Mouse (Mus musculus): ENCODE data around the gene Tfam. TPM values are rescaled to one million over a fixed set of nuclear protein-coding genes. Genes with fewer than 3 reads are reported as not detected.

Tfam gene
- polyA plus RNA-seq, 1 experiment: 33.5 TPM

GRCm38 (mm10) chr10:71197036-71197785 lies 40.9 kb downstream of the Tfam start:
- no peak overlapping the region for H3K27ac ChIP-seq (ENCODE audit: insufficient read depth, low read depth, low read length)
- H3K4me3 ChIP-seq (ENCODE audit: insufficient read depth, low read length): no peak overlapping the region
- TF ChIP-seq POLR2A (IDR thresholded peaks at IDR 0.05; ENCODE audit: borderline replicate concordance, low read depth, low read length): no peak
- no peak for TF ChIP-seq CTCF (IDR thresholded peaks at IDR 0.05; ENCODE audit: low read depth, low read length)
- H3K4me1 ChIP-seq (ENCODE audit: control insufficient read depth, insufficient read depth, low read length): no peaks in the 10 kb centered on the region

- TF ChIP-seq CTCF (IDR thresholded peaks at IDR 0.05; ENCODE audit: low read depth, low read length): no peak
- TF ChIP-seq POLR2A (IDR thresholded peaks at IDR 0.05; ENCODE audit: borderline replicate concordance, low read depth, low read length): no peak
- H3K27ac ChIP-seq (ENCODE audit: insufficient read depth, low read depth, low read length): no peak overlapping the region
- H3K4me1 ChIP-seq (ENCODE audit: control insufficient read depth, insufficient read depth, low read length): no peaks in the 10 kb centered on the region
- no peak overlapping the region for H3K4me3 ChIP-seq (ENCODE audit: insufficient read depth, low read length)
Measured at GRCm38 (mm10) chr10:71195501-71195900, 42.6 kb downstream of the Tfam start.

- no peak for TF ChIP-seq CTCF (IDR thresholded peaks at IDR 0.05; ENCODE audit: low read depth, low read length)
- no peak for TF ChIP-seq POLR2A (IDR thresholded peaks at IDR 0.05; ENCODE audit: borderline replicate concordance, low read depth, low read length)
- Histone ChIP-seq H3K4me1 (ENCODE audit: control insufficient read depth, insufficient read depth, low read length) (no peaks in the 10 kb centered on the region), H3K4me3 (ENCODE audit: insufficient read depth, low read length) (no peak overlapping the region), H3K27ac (ENCODE audit: insufficient read depth, low read depth, low read length) (no peak overlapping the region)
Measured at GRCm38 (mm10) chr10:71194713-71195112, 43.4 kb downstream of the Tfam start.

- TF ChIP-seq POLR2A (IDR thresholded peaks at IDR 0.05; ENCODE audit: borderline replicate concordance, low read depth, low read length): no peak
- no peak for TF ChIP-seq CTCF (IDR thresholded peaks at IDR 0.05; ENCODE audit: low read depth, low read length)
- Histone ChIP-seq H3K4me1 (ENCODE audit: control insufficient read depth, insufficient read depth, low read length) (no peaks in the 10 kb centered on the region), H3K4me3 (ENCODE audit: insufficient read depth, low read length) (no peak overlapping the region), H3K27ac (ENCODE audit: insufficient read depth, low read depth, low read length) (no peak overlapping the region)
Measured at GRCm38 (mm10) chr10:71193319-71193718, 44.8 kb downstream of the Tfam start.

- H3K4me1 ChIP-seq (ENCODE audit: control insufficient read depth, insufficient read depth, low read length): no peaks in the 10 kb centered on the region
- no peak overlapping the region for H3K27ac ChIP-seq (ENCODE audit: insufficient read depth, low read depth, low read length)
- no peak overlapping the region for H3K4me3 ChIP-seq (ENCODE audit: insufficient read depth, low read length)
- TF ChIP-seq CTCF (IDR thresholded peaks at IDR 0.05; ENCODE audit: low read depth, low read length) (no peak), POLR2A (IDR thresholded peaks at IDR 0.05; ENCODE audit: borderline replicate concordance, low read depth, low read length) (no peak)
Measured at GRCm38 (mm10) chr10:71192886-71193285, 45.2 kb downstream of the Tfam start.

GRCm38 (mm10) chr10:71188681-71189080 lies 49.4 kb downstream of the Tfam start:
- H3K27ac ChIP-seq (ENCODE audit: insufficient read depth, low read depth, low read length): no peak overlapping the region
- no peaks in the 10 kb centered on the region for H3K4me1 ChIP-seq (ENCODE audit: control insufficient read depth, insufficient read depth, low read length)
- H3K4me3 ChIP-seq (ENCODE audit: insufficient read depth, low read length): no peak overlapping the region
- TF ChIP-seq POLR2A (IDR thresholded peaks at IDR 0.05; ENCODE audit: borderline replicate concordance, low read depth, low read length) (no peak), CTCF (IDR thresholded peaks at IDR 0.05; ENCODE audit: low read depth, low read length) (no peak)

GRCm38 (mm10) chr10:71185059-71185458 lies 53.0 kb downstream of the Tfam start:
- Histone ChIP-seq H3K27ac (ENCODE audit: insufficient read depth, low read depth, low read length) (no peak overlapping the region), H3K4me3 (ENCODE audit: insufficient read depth, low read length) (no peak overlapping the region), H3K4me1 (ENCODE audit: control insufficient read depth, insufficient read depth, low read length) (no peaks in the 10 kb centered on the region)
- TF ChIP-seq POLR2A (IDR thresholded peaks at IDR 0.05; ENCODE audit: borderline replicate concordance, low read depth, low read length): no peak
- TF ChIP-seq CTCF (IDR thresholded peaks at IDR 0.05; ENCODE audit: low read depth, low read length): no peak

- no peak for TF ChIP-seq CTCF (IDR thresholded peaks at IDR 0.05; ENCODE audit: low read depth, low read length)
- TF ChIP-seq POLR2A (IDR thresholded peaks at IDR 0.05; ENCODE audit: borderline replicate concordance, low read depth, low read length): no peak
- no peak overlapping the region for H3K27ac ChIP-seq (ENCODE audit: insufficient read depth, low read depth, low read length)
- no peaks in the 10 kb centered on the region for H3K4me1 ChIP-seq (ENCODE audit: control insufficient read depth, insufficient read depth, low read length)
- H3K4me3 ChIP-seq (ENCODE audit: insufficient read depth, low read length): no peak overlapping the region
Measured at GRCm38 (mm10) chr10:71183339-71184031, 54.6 kb downstream of the Tfam start.

GRCm38 (mm10) chr10:71181931-71182330 lies 56.1 kb downstream of the Tfam start:
- H3K27ac ChIP-seq (ENCODE audit: insufficient read depth, low read depth, low read length): no peak overlapping the region
- no peak overlapping the region for H3K4me3 ChIP-seq (ENCODE audit: insufficient read depth, low read length)
- H3K4me1 ChIP-seq (ENCODE audit: control insufficient read depth, insufficient read depth, low read length): no peaks in the 10 kb centered on the region
- TF ChIP-seq CTCF (IDR thresholded peaks at IDR 0.05; ENCODE audit: low read depth, low read length): no peak
- no peak for TF ChIP-seq POLR2A (IDR thresholded peaks at IDR 0.05; ENCODE audit: borderline replicate concordance, low read depth, low read length)

GRCm38 (mm10) chr10:71181091-71181490 lies 57.0 kb downstream of the Tfam start:
- Histone ChIP-seq H3K4me1 (ENCODE audit: control insufficient read depth, insufficient read depth, low read length) (no peaks in the 10 kb centered on the region), H3K27ac (ENCODE audit: insufficient read depth, low read depth, low read length) (no peak overlapping the region), H3K4me3 (ENCODE audit: insufficient read depth, low read length) (no peak overlapping the region)
- no peak for TF ChIP-seq CTCF (IDR thresholded peaks at IDR 0.05; ENCODE audit: low read depth, low read length)
- no peak for TF ChIP-seq POLR2A (IDR thresholded peaks at IDR 0.05; ENCODE audit: borderline replicate concordance, low read depth, low read length)
